Mouse (Mus musculus): ENCODE data around the gene Slc27a3. TPM values are rescaled to one million over a fixed set of nuclear protein-coding genes. Genes with fewer than 3 reads are reported as not detected.
A peak's percentile ranks its signal among the peaks of the same experiment; 100 is the strongest.

Slc27a3 gene
- total RNA-seq (2015; ENCODE audit: low replicate concordance) (not detected in 2 replicates), total RNA-seq (2017; ENCODE audit: low replicate concordance) (0.68 TPM in 1 of 2 replicates, not detected in the other)

DNA sequence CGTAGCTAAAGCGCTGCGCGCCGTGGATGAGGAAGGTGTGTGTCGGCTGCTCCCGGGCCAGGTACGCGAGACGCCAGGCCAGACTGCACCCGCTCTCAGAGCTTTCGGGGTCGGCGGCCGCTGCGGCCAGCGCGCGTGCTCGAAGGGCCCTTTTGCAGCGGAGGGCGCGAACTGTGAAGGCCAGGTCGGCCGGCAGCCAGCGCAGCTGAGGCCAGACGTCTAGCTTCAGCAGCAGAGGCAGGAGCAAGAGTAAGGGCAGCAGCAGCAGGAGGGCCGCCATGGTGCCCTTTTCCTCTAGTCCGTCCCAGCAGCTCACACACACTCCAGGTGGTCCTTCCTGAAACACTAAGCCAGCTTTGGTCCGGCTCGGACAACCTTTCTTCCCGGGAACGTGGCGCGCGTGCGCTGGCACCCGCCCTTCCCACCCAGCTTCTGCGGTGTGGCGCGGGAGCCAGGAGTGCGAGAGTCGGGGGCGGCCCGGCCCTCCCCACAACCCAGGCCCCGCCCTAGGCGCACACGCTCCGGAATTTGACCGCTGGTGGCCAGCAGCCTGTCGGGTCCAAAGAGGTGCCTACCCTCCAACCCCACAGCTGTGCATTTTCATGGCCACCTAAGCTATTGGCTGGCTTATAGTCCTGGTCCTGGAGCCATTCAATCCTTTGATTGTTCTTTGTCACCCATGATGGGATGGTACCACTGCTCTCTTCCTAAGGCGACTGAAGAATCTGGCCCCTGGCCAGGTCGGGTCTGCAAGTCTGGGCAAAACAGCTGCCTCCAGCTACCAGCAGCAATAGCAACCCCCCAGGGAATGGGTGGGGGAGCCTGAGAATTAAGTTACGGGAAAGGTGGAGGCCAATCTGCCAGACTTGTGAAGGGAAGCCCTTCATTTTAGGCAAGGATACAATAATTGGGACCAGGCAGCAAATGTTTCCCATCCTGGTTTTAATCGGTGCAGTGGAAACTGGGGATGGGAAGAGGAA lies at the start of gene Slc27a3:
Gene Slc27a3 (minus strand): TSS at position 428 of the 980 bp plus-strand sequence.
- ATAC-seq (replicated peaks; ENCODE audit: low FRiP score, poor library complexity, severe bottlenecking), result no peak

DNA sequence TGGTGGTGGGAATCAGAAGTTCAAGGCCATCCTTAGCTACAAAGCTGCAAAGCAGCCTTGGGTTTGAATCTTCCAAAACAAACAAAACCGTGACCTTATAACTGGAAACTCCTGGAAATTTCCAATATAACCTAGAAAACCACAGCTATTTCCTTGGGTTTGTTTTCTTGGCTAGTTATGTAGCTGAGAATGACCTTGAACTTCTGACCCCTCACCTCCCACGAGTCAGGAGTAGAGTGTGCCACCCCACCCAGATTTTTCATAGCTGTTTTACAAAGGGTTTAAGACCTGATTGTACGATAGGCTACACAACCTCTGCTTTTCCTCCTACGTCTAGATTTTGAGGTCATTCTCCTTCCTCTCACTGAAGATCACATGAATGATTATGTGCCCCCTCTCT lies 47.4 kb upstream of the Slc27a3 start:
- ATAC-seq (replicated peaks; ENCODE audit: low FRiP score, poor library complexity, severe bottlenecking), result no peak

DNA sequence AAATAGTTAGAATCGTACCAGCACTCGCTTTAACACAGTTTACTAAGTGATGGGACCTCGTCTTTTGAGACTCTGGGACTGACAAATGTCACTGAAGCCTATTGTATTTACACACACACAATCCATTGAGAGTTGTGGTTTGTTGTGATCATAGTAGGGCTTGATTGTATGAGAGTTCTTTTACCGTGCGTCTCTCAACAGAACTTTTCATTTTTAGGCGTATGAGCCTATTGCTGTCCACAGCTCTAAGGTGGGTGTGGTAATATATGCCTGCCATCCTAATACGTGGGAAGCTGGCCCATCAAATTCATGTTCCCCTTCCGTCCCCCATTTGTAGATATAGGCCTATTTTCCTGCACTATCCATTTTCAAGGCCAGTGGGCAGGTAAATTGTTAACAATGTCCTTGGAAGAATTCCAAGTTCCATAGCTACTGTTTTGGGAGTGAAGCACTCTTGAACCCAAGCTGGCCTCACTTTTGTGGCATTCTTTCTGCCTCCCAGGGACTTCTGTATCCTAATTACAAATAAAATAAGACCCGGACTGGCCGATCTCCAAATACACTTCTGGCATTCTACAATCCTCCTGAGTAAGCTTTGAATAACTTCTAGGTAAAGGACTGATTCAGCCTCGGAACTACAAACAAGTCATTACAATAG lies 44.5 kb upstream of the Slc27a3 start:
- peak; percentile 2; the same call in 1 of the 2 replicates for ATAC-seq (replicated peaks; ENCODE audit: low FRiP score, poor library complexity, severe bottlenecking)

DNA sequence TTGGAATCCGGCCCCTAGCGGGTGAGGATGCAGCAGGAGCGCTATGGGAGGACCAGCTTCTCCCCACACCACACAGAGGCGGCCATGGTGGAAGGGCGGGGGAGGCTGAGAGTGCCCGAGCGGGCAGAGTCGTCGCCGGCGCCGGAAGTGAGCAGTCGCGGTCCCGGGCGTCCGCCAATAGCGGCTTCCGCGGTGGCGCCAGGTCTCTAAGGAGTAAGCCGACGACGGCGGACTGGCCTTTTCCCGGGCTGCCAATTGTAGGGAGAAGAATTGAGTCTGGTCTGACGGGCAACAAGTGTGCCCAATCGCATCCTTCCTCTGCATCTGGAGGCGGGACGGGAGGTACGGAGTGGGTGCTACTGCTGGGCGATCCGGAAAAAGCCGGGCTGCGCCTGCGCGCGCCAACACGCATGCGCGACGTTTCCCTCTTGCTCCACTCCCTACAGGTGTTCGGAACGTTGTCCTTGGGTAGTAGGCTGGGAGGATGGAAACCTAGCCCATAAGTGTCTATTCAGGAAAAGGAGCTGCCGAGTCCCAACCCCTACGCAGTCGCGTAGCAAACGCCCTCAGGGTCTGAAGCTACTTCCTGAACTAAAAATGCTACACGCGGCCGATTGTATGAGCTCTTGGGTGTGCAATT lies 43.8 kb upstream of the Slc27a3 start, which contains the start of gene Ints3:
Gene Ints3 (minus strand): TSS at position 242 of the 640 bp plus-strand sequence.
- peak; percentile 95 for ATAC-seq (replicated peaks; ENCODE audit: low FRiP score, poor library complexity, severe bottlenecking)

DNA sequence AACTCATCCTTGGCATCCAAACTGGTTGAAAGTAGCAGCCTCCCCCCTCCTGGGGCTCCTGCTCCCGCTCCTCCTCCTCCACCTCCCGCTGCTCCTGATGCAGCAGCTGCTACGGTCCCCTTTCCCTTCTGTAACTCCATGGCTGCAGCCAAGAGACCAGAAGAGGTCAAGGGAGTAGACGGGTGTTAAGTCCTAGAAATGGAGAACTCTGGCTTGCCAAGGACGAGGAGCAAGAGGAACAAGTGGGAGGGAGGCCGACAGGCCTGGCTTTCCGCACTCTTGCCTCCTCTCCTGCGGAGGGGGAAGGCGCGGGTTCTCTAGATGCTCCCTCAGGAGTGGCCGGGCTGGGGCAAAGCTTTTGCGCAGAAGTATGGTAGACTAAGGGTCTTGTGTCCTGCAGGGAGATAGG lies 43.1 kb upstream of the Slc27a3 start:
- ATAC-seq (replicated peaks; ENCODE audit: low FRiP score, poor library complexity, severe bottlenecking), result peak; percentile 52

DNA sequence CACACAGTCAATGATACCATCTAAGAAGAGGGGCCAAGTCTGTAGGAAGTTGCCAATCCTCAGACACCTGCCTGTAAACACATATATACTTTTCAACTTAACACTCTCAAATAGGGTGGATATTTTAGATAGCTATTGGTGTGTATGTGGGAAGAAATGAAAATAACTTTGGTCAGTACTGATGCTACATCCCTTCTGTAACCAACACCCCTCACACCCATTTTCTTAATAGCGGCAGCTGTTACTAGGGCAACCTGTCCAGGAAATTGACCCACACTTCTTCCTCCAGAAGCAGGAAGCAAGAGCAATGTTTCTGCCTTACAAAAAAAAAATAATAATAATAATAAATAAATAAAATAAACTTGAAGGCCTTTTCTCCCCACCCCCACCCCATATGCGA lies 42.6 kb upstream of the Slc27a3 start:
- no peak for ATAC-seq (replicated peaks; ENCODE audit: low FRiP score, poor library complexity, severe bottlenecking)

DNA sequence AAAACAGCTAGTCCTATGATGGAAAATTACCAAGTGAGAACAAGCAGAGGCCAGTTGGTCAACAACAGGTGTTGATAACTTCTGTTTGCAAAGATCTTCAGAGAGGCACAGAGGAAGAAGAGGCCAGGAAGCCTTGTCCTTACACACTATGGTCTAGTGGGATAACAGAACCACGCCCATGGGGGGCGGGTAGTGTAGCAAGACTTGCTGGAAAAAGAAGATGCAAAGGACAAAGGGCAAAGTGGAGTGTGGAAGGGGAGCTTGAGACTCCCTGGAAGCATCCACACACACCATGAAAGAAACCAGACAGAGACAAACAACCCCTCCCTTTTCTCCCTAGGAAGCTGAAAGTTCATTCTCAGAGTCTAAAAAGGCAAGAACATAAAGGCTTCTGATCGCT lies 39.8 kb upstream of the Slc27a3 start:
- no peak for ATAC-seq (replicated peaks; ENCODE audit: low FRiP score, poor library complexity, severe bottlenecking)

DNA sequence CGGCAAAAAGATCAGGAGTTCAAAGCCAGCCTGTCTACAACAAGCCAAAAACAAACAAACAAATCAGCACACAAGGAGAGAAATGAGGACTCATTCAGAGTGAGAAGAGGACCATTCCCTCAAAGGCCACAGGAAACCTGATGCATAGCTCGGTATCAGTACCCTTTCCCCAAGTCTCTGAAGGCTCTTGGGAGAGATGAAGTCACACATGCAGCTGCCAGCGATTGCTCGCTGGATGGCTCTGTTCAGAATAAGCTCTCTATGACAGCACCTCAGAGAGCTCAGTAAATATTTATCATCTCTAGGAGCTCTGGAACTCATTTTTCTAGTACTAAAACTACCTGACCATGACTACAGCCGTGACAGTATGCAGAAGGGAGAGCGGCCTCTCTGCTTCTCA lies 38.4 kb upstream of the Slc27a3 start:
- ATAC-seq (replicated peaks; ENCODE audit: low FRiP score, poor library complexity, severe bottlenecking), result no peak

DNA sequence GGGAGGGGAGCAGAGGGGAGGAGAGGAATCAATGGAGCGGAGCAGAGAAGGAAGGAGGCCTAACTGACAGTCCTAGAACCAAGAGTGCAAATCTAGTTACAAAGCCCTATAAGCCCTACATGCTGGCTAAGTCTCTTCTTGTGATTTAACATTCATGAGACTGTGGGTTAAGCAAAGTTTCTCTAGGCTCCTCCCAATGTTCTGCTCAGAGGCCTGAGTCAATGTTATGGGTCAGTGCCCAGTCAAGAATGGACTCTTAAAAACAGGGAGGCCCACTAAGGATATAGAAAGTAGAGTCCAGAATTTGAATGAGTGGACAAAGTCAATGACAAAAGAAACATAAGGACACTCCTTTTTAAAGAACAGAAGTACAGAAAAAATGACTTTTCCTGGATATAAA lies 37.8 kb upstream of the Slc27a3 start:
- ATAC-seq (replicated peaks; ENCODE audit: low FRiP score, poor library complexity, severe bottlenecking), result no peak

DNA sequence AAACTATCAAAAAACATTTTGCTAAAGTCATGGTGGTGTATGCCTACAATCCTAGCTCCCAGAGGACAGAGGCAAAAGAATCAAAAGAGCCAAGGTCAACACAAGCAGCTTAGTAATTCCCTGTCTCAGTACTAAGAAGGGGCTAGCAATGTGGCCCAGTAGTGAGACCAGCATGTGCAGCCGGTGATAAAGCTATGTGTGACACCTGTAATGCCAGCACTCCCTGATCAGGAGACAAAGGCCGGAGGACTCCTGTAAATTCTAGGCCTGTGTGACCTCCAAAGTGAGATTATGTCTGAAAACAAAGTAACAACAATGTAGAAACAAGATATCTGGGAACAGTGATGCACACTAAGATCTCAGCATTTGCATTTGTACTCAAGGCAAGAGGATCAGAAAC lies 35.8 kb upstream of the Slc27a3 start:
- no peak for ATAC-seq (replicated peaks; ENCODE audit: low FRiP score, poor library complexity, severe bottlenecking)

DNA sequence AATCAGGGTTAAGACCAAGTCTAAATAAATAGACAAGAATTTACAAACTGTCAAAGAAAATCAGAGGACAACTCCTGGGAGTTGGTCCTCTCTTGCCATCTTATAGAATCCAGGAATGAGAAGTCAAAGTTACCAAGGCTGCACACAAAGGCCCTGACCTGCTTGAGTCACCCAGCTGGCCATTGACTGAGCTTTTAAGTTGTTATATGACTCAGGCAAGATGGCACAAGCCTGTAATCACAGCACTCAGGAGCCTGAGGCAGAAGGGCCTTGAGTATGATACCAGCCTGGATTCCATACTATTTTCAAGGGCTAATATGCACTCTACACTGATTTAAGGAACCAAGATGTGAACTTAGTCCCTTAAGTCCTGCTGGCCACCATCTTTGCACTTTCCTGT lies 33.8 kb upstream of the Slc27a3 start:
- ATAC-seq (replicated peaks; ENCODE audit: low FRiP score, poor library complexity, severe bottlenecking), result no peak

DNA sequence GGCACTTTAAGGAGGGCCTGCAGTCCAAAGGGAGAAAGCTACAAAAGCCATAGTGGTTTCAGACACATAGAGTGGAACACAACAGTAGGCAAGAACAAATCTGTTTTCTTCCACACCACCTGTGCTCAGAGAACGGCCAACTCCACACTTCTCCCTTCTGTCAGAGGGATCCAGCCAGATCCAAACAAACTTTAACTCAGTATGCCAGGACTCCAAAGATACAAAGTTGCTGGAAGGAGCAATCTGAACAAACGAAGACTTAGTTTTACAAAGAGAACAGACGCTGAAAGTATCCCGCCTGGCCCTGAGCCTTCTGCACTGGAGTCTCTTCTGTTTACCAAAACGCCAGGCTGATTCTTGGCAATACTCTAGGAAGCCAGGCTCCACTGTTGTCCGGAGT lies 31.0 kb upstream of the Slc27a3 start:
- ATAC-seq (replicated peaks; ENCODE audit: low FRiP score, poor library complexity, severe bottlenecking), result no peak

DNA sequence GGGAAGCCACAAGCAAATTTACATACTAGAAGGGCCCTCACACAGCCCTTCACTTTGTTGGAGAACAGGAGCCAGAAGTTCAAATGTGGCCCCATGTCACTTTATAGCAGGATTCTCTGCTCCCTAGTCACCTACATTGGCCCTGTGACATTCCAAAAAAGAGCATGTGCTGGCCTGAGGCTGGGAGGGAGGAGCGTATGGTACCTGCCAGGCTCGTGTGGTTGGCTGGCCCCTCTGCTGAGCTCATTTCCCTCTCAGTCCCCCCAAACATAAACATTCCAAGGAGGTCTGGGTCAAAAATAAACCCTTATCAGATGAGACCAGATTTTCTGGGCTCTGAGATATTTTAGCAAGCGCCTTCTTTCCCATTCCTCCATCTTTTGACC lies 23.3 kb upstream of the Slc27a3 start:
- ATAC-seq (replicated peaks; ENCODE audit: low FRiP score, poor library complexity, severe bottlenecking), result peak; percentile 52; the same call in 1 of the 2 replicates

DNA sequence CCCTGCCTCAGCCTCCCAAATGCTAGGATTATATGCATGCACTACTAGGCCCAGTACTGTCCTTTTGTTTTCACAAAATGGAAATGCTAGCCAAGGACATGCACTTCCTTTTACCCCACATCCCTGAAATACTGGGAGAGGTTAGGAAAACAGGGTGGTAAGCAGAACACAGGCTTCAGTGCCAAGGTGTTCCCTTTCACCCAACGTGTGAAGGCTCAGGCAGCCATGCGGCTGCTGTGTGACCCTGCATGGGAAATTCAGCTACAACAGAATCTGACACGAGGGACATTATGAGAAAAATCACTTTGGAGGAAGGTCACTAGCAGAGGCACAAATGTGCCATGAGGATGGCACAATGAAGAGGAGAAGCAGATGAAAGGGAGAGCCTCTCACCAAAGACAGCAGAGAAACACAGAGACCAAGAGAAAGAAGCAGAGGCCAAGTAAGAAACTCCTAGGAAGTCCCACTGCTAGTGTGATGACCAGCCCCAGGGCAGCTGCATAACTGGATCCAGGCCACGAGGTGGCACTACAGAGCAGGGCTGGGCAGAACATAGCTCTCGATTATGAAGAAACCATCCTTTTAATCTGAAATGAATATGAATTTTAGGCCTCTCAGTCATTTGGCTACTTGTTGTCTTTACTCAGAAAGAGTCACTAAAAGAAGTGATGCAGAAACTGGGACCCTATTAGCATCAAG lies 22.7 kb upstream of the Slc27a3 start:
- peak; percentile 85 for ATAC-seq (replicated peaks; ENCODE audit: low FRiP score, poor library complexity, severe bottlenecking)

DNA sequence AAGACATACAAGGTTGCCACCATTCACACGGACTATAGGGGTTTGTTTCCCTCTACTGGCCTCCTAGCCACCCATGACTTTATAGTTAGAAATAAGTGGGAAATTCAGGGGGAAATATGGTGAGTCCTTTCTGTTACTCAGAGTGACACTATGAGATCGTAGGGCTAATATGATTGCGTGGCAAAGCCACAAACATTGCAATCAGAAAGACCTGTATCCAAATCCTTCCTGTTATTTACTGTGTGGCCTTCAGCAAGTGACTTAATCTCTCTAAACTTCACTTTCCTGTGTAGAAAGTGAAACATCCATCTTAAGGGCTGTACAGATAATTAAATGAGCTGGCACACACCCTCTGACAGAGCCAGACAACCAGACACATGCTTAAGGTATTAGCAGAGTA lies 19.0 kb upstream of the Slc27a3 start:
- ATAC-seq (replicated peaks; ENCODE audit: low FRiP score, poor library complexity, severe bottlenecking), result no peak

DNA sequence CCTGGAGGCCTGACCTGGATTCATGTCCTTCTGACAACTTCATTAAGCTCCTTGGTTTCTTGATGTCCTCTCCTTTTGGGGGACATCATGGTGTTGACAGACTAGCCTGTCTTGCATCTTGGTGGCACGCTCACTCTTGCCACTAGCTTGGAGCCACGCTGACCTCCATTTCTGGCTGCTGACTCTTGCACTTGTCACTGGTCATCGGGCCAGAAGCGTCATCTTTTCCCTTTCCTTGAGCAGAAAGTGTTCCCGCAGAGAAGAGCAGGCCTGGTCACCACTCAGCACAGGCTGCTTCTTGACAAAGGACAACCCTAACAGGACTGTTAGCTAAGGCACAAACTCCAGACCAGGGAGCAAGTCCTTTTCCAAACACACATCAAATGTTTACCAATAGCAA lies 16.7 kb upstream of the Slc27a3 start:
- ATAC-seq (replicated peaks; ENCODE audit: low FRiP score, poor library complexity, severe bottlenecking), result no peak

DNA sequence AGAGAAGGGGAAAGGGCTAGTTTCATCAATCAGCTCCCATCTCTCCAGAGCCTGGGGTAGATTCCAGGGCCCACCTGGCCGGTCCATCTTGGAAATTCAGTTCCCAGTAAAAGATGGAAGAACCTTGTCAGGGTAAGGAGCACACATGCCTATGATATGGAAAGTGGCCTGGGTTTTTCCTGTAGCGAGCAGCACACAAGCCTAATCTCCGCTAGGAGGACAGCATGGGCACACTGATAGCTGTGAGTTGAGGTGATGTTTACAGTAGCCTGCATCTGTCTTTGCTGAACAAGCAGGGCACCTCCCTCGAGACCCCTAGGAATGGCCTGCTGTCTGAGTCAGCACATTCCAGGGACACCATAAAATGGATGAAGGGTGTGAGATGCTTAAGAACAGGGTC lies 14.9 kb upstream of the Slc27a3 start:
- no peak for ATAC-seq (replicated peaks; ENCODE audit: low FRiP score, poor library complexity, severe bottlenecking)

DNA sequence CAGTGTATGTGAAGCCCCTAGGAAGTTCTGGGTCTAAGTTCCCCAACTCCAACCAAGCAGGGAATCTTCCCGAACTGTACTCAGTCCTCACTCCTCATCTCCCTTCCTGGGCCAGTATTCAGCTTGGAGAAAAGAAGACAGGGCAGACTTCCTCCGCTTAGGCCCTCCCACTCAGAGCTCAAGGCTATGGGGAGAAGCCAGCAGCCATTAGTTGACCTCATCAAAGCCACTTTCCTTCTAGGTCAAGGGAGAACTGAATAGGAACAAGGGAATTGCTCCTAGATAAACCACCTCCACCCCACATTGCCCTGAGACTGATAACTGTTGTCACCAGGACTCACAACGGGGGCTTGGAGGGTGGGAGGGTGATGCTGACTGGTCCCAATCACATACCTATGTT lies 14.4 kb upstream of the Slc27a3 start:
- no peak for ATAC-seq (replicated peaks; ENCODE audit: low FRiP score, poor library complexity, severe bottlenecking)

DNA sequence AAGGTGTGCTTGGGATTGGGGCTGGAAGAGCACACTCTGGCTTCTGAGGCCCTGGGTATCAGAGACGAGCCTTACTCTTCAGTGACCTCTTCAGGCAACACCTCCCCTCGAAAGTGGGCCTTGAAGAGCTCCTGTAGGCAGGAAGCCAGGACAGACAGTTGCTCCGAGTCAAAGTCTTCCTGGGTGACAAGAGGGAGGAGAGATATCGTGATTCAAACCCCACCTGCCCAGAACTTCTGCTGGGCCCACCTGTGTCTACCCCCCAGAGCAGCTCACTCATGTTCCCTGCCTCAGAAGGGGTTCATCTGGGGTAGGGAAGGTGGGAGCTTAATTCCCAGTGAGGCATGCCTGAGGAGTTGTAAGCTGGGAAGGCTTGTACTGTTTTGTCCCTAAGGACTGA lies 11.3 kb upstream of the Slc27a3 start:
- ATAC-seq (replicated peaks; ENCODE audit: low FRiP score, poor library complexity, severe bottlenecking), result no peak

DNA sequence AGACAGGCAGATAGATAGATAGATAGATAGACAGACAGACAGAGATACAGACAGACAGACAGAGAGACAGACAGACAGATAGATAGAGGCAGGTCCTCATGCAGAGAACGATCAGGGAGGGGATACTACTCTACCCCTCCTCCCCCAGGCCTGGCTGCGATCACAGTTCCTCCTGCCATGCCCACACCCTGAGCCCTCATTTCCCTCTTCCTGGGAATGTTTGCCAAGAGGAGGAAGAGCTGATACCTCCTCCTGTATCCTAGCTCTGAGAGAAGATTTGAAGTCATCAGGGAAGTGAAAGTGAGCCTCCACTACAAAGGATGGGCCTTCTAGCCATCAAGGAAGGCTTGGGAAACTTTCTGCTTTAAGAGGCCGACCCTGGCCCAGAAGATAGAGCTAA lies 5.9 kb upstream of the Slc27a3 start:
- ATAC-seq (replicated peaks; ENCODE audit: low FRiP score, poor library complexity, severe bottlenecking), result no peak

Measured in erythroblast, adult 5-6 weeks (primary cell).